Mouse (Mus musculus) intestine, postnatal 0 days (tissue): ENCODE results near the gene Gabarapl2. TPM values are rescaled to one million over a fixed set of nuclear protein-coding genes. Genes with fewer than 3 reads are reported as not detected.
A peak's percentile ranks its signal among the peaks of the same experiment; 100 is the strongest.

Source experiments
- ATAC-seq: fragments of 200-750 bp; cut with Nextera tagmentation; 2 replicates; pipeline ENCODE4 v1.8.0; 2017; ENCODE audit warnings: mild to moderate bottlenecking, moderate TSS enrichment, moderate library complexity
- H3K27ac ChIP-seq: fragments of 300-500 bp; sonication (generic); 2 replicates; pipeline ENCODE4 v1.5.1; 2014; ENCODE audit warnings: mild to moderate bottlenecking, low read depth, low read length, moderate library complexity
- H3K27me3 ChIP-seq: fragments of 300-500 bp; sonication (generic); replicated peaks from 2 replicates; pipeline ENCODE4 v1.6.1; 2014; ENCODE audit warnings: low read length, mixed read lengths; ENCODE audit not compliant: control insufficient read depth, insufficient read depth
- H3K36me3 ChIP-seq: fragments of 300-500 bp; sonication (generic); 2 replicates; pipeline ENCODE4 v1.6.1; 2014; ENCODE audit warnings: mild to moderate bottlenecking, moderate library complexity; ENCODE audit not compliant: control insufficient read depth, insufficient read depth
- H3K4me1 ChIP-seq: fragments of 300-500 bp; sonication (generic); replicated peaks from 2 replicates; pipeline ENCODE4 v1.6.1; 2014; ENCODE audit warnings: antibody characterized with exemption, low read length, mixed read lengths; ENCODE audit not compliant: control insufficient read depth, insufficient read depth
- H3K4me2 ChIP-seq: fragments of 300-500 bp; sonication (generic); replicated peaks from 2 replicates; pipeline ENCODE4 v1.6.1; 2014; ENCODE audit warnings: low read depth, mild to moderate bottlenecking, moderate library complexity
- H3K4me3 ChIP-seq: fragments of 300-500 bp; sonication (generic); 2 replicates; pipeline ENCODE4 v1.5.1; 2014; ENCODE audit warnings: low read depth, low read length
- H3K9ac ChIP-seq: fragments of 300-500 bp; sonication (generic); 2 replicates; pipeline ENCODE4 v1.6.1; 2014; ENCODE audit warnings: mild to moderate bottlenecking, low read depth, low read length
- H3K9me3 ChIP-seq: fragments of 300-500 bp; sonication (generic); 2 replicates; pipeline ENCODE4 v1.6.1; 2016; ENCODE audit warnings: mixed run types; ENCODE audit not compliant: control insufficient read depth
- CTCF ChIP-seq: sonication (generic); IDR thresholded peaks from 2 replicates; pipeline ENCODE4 v1.5.1; 2016; ENCODE audit warnings: low read depth, mild to moderate bottlenecking, control low read depth, antibody characterized with exemption, moderate library complexity
- WGBS: fragments of 180-500 bp; shearing (Covaris S2); extraction: QIAGEN DNeasy Blood & Tissue Kit; methylation state at CpG from one replicate; pipeline ENCODE4 v1.1.7; 2014; 5-methylcytosine and 5-hydroxymethylcytosine counted together
- polyA plus RNA-seq: library from polyadenylated mRNA; unstranded; fragments of >200 nt; fragmentation: Nextera tagmentation; extraction: Ambion mirVana; gene quantifications from 2 replicates; pipeline ENCODE4 v1.2.1, GENCODE M21; 2015

Gene Gabarapl2
- polyA plus RNA-seq, 1 experiment from 2014 or later: 308 TPM

GRCm38 (mm10) chr8:111968991-111969390 is 28.5 kb downstream of the Gabarapl2 start:
- Histone ChIP-seq H3K36me3 (peaks cover 9% of the 10 kb centered on the region; the same call in 1 of the 2 replicates), H3K4me2 (no peak overlapping the region), H3K27me3 (no peaks in the 10 kb centered on the region), H3K27ac (no peak overlapping the region), H3K9ac (no peak overlapping the region), H3K4me1 (no peaks in the 10 kb centered on the region), H3K4me3 (no peak overlapping the region), H3K9me3 (no peaks in the 10 kb centered on the region)
- TF ChIP-seq CTCF: no peak
- WGBS: 57% methylated on average over 5 of the region's 5 CpGs
- no peak for ATAC-seq

- peaks cover 18% of the 10 kb centered on the region; the same call in 1 of the 2 replicates for H3K36me3 ChIP-seq
- H3K4me3 ChIP-seq: no peak overlapping the region
- H3K9ac ChIP-seq: no peak overlapping the region
- H3K4me1 ChIP-seq: no peaks in the 10 kb centered on the region
- ATAC-seq: no peak
- TF ChIP-seq CTCF: no peak
- H3K4me2 ChIP-seq: no peak overlapping the region
- no peak overlapping the region for H3K27ac ChIP-seq
- 97% methylated on average over 12 of the region's 12 CpGs for WGBS
- no peaks in the 10 kb centered on the region for H3K27me3 ChIP-seq
- H3K9me3 ChIP-seq: no peaks in the 10 kb centered on the region
These were observed 33.6 kb downstream of the Gabarapl2 start for GRCm38 (mm10) chr8:111974138-111974537.

- TF ChIP-seq CTCF: no peak
- no peaks in the 10 kb centered on the region for H3K9me3 ChIP-seq
- no peaks in the 10 kb centered on the region for H3K4me1 ChIP-seq
- peaks cover 21% of the 10 kb centered on the region; the same call in 1 of the 2 replicates for H3K36me3 ChIP-seq
- H3K4me3 ChIP-seq: no peak overlapping the region
- no peak overlapping the region for H3K9ac ChIP-seq
- ATAC-seq: no peak
- 82% methylated on average over 2 of the region's 2 CpGs for WGBS
- H3K27ac ChIP-seq: no peak overlapping the region
- H3K27me3 ChIP-seq: no peaks in the 10 kb centered on the region
- H3K4me2 ChIP-seq: no peak overlapping the region
These were observed 35.2 kb downstream of the Gabarapl2 start for GRCm38 (mm10) chr8:111975706-111976105.

GRCm38 (mm10) chr8:111976326-111976725 is 35.8 kb downstream of the Gabarapl2 start:
- no peaks in the 10 kb centered on the region for H3K4me1 ChIP-seq
- no peaks in the 10 kb centered on the region for H3K9me3 ChIP-seq
- H3K27me3 ChIP-seq: no peaks in the 10 kb centered on the region
- H3K9ac ChIP-seq: no peak overlapping the region
- WGBS: 77% methylated on average over 2 of the region's 2 CpGs
- H3K4me3 ChIP-seq: no peak overlapping the region
- no peak overlapping the region for H3K4me2 ChIP-seq
- no peak for ATAC-seq
- no peak for TF ChIP-seq CTCF
- no peak overlapping the region for H3K27ac ChIP-seq
- peaks cover 21% of the 10 kb centered on the region; the same call in 1 of the 2 replicates for H3K36me3 ChIP-seq

- H3K4me2 ChIP-seq: no peak overlapping the region
- TF ChIP-seq CTCF: no peak
- no peak overlapping the region for H3K27ac ChIP-seq
- WGBS: 59% methylated on average over 10 of the region's 10 CpGs
- no peak overlapping the region for H3K4me3 ChIP-seq
- no peaks in the 10 kb centered on the region for H3K4me1 ChIP-seq
- no peaks in the 10 kb centered on the region for H3K27me3 ChIP-seq
- no peak overlapping the region for H3K9ac ChIP-seq
- no peaks in the 10 kb centered on the region for H3K9me3 ChIP-seq
- peaks cover 24% of the 10 kb centered on the region; the same call in 1 of the 2 replicates for H3K36me3 ChIP-seq
- no peak for ATAC-seq
These were observed 37.6 kb downstream of the Gabarapl2 start for GRCm38 (mm10) chr8:111978147-111978546.

- peak; percentile 66 for TF ChIP-seq CTCF
- Histone ChIP-seq H3K4me1 (no peaks in the 10 kb centered on the region), H3K27ac (no peak overlapping the region), H3K9ac (no peak overlapping the region), H3K4me3 (no peak overlapping the region), H3K4me2 (no peak overlapping the region), H3K27me3 (no peaks in the 10 kb centered on the region), H3K36me3 (peaks cover 23% of the 10 kb centered on the region; the same call in 1 of the 2 replicates), H3K9me3 (no peaks in the 10 kb centered on the region)
- no peak for ATAC-seq
- WGBS: 70% methylated on average over 7 of the region's 7 CpGs
These were observed 41.6 kb downstream of the Gabarapl2 start for GRCm38 (mm10) chr8:111982116-111982515.

- H3K4me1 ChIP-seq: no peaks in the 10 kb centered on the region
- H3K36me3 ChIP-seq: peaks cover 24% of the 10 kb centered on the region
- ATAC-seq: no peak
- no peak for TF ChIP-seq CTCF
- no peak overlapping the region for H3K4me2 ChIP-seq
- H3K27me3 ChIP-seq: no peaks in the 10 kb centered on the region
- no peaks in the 10 kb centered on the region for H3K9me3 ChIP-seq
- H3K4me3 ChIP-seq: no peak overlapping the region
- WGBS: 68% methylated on average over 10 of the region's 10 CpGs
- no peak overlapping the region for H3K27ac ChIP-seq
- H3K9ac ChIP-seq: no peak overlapping the region
These were observed 44.0 kb downstream of the Gabarapl2 start for GRCm38 (mm10) chr8:111984511-111984910.
